Comparison of ENCODE assay signal across 30 mouse cellular contexts in the genomic region with DNA sequence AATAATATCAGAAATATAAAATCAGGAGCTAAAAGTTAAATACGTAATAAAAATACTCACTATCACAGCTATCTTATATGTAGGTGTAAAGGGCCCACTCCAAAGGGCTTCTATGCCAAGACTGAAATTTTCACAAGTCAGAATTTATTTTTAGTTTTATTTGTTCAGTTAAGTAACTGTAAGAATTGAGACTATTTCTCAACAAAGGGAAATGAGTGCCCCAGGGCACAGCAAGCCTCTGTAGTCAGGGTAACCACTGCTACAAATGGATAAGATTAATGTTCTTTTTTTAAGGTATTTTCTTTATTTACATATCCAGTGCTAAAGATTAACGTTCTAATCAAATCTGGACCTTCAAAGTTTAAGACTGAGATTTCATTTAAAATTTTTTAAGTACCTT. TPM values are rescaled to one million over a fixed set of nuclear protein-coding genes. Genes with fewer than 3 reads are reported as not detected.
DNase-seq lines count a peak whose midpoint lies in the region; ATAC-seq and TF ChIP-seq lines count a peak whose summit lies in the region.
"Had no signal": no experiment of that assay in that cellular context is flagged by ENCODE, and none has a peak within 500 bp of the region (broad histone marks: within the 10 kb centered on the region; RNA-seq: fewer than 3 reads in every experiment).

No protein-coding gene starts in this region.

- DNase-seq in gastrocnemius, adult 2 months, result no peak
- DNase-seq in gastrocnemius, adult 18-20 months (ENCODE audit: low spot score), result no peak
- DNase-seq in lung, postnatal 4 days, result no peak
- peak; percentile 31 for DNase-seq in NIH3T3 (ENCODE audit: low read depth)
- DNase-seq in B cell, adult 2 months, result no peak
- DNase-seq: adrenal gland, adult 2 months; adrenal gland, postnatal 25 days; cerebellum, adult 18-20 months; cerebellum, adult 9-11 months; cerebellum, postnatal 36 days; embryo, embryonic 11 days; gastrocnemius, postnatal 10 days had no signal

- TF ChIP-seq CTCF in gastrocnemius, adult 2 months (IDR thresholded peaks at IDR 0.05), result no peak

- H3K27me3 ChIP-seq in lung, embryonic 16.5 days (ENCODE audit: control insufficient read depth, insufficient read depth, low read depth, low read length), result no peaks in the 10 kb centered on the region
- H3K27me3 ChIP-seq: embryonic facial prominence, embryonic 15.5 days; heart, embryonic 12.5 days; Patski had no signal

- 59% methylated on average over 2 of the region's 2 CpGs for WGBS in lung, embryonic 16.5 days

- H3K27ac ChIP-seq in gastrocnemius, adult 2 months, result peak overlapping the region; percentile 24; the same call in 1 of the 2 replicates
- H3K27ac ChIP-seq in lung, embryonic 16.5 days (ENCODE audit: low read length), result no peak overlapping the region
- H3K27ac ChIP-seq: embryonic facial prominence, embryonic 15.5 days; forebrain, embryonic 10.5 days; hindbrain, embryonic 10.5 days; hindbrain, embryonic 14.5 days had no signal

- ATAC-seq in lung, embryonic 16.5 days (ENCODE audit: low read depth), result 0 out of 2 replicates have a peak, but pooled peaks have one; percentile 34
- ATAC-seq in megakaryocyte progenitor cell, adult 5-6 weeks (replicated peaks; ENCODE audit: poor library complexity), result 0 out of 2 replicates have a peak, but pooled peaks have one; percentile 11
- ATAC-seq: activated CD4-positive, CD25-positive, alpha-beta regulatory T cell, adult 4 months; forebrain, embryonic 14.5 days; Patski had no signal

- no peak overlapping the region for H3K4me2 ChIP-seq in lung, embryonic 16.5 days (ENCODE audit: low read depth, low read length)
- H3K4me2 ChIP-seq: embryonic facial prominence, embryonic 15.5 days; heart, embryonic 12.5 days; hindbrain, embryonic 14.5 days had no signal

- H3K36me3 ChIP-seq in lung, embryonic 16.5 days (ENCODE audit: control insufficient read depth, insufficient read depth, low read length), result peaks cover 12% of the 10 kb centered on the region

- peak overlapping the region; percentile 8; the same call in 1 of the 2 replicates for H3K4me3 ChIP-seq in gastrocnemius, adult 2 months
- no peak overlapping the region for H3K4me3 ChIP-seq in lung, embryonic 16.5 days (ENCODE audit: low read length)
- H3K4me3 ChIP-seq: embryonic facial prominence, embryonic 15.5 days; erythroblast, embryonic 14.5 days; forebrain, embryonic 10.5 days; heart, embryonic 12.5 days; hindbrain, embryonic 10.5 days had no signal

- intact Hi-C loops in gastrocnemius, adult 2 months (cut with DNase I), result no loop called here

- peaks cover 24% of the 10 kb centered on the region for H3K4me1 ChIP-seq in lung, embryonic 16.5 days (replicated peaks; ENCODE audit: control insufficient read depth, insufficient read depth, low read length)

- no peak overlapping the region for H3K9ac ChIP-seq in lung, embryonic 16.5 days (ENCODE audit: low read length)
- H3K9ac ChIP-seq: embryonic facial prominence, embryonic 15.5 days; heart, embryonic 12.5 days; hindbrain, embryonic 14.5 days had no signal

- no peaks in the 10 kb centered on the region for H3K9me3 ChIP-seq in lung, embryonic 16.5 days (ENCODE audit: control insufficient read depth, low read length)
- H3K9me3 ChIP-seq: embryonic facial prominence, embryonic 15.5 days; forebrain, embryonic 10.5 days; heart, embryonic 12.5 days; hindbrain, embryonic 10.5 days had no signal

RNA-seq across cellular contexts. Expression of a gene that starts 7.3 kb away (rescaled TPM):
- 100 to 1,000 TPM; 181 to 192 TPM for total RNA-seq in gastrocnemius, adult 2 months (2021)
- 100 to 1,000 TPM; 180 to 209 TPM for total RNA-seq in gastrocnemius, adult 18-20 months (2021)
- 1,010 and 1,035 TPM in 2 replicates for polyA plus RNA-seq in lung, embryonic 16.5 days (2015; fragmentation: Nextera tagmentation; extraction: Ambion mirVana)
- total RNA-seq in megakaryocyte progenitor cell, adult 5-6 weeks (2015), result 664 and 692 TPM in 2 replicates
- total RNA-seq in megakaryocyte progenitor cell, adult 5-6 weeks (2017), result 1,536 and 1,800 TPM in 2 replicates

RNA-seq across cellular contexts. Expression of a gene that starts 11.9 kb away (rescaled TPM):
- not detected for total RNA-seq in gastrocnemius, adult 2 months (2021)
- not detected for total RNA-seq in gastrocnemius, adult 18-20 months (2021)
- polyA plus RNA-seq in lung, embryonic 16.5 days (2015; fragmentation: Nextera tagmentation; extraction: Ambion mirVana), result not detected in 2 replicates
- total RNA-seq in megakaryocyte progenitor cell, adult 5-6 weeks (2015), result 1.0 TPM in 1 of 2 replicates, not detected in the other
- not detected in 2 replicates for total RNA-seq in megakaryocyte progenitor cell, adult 5-6 weeks (2017)
- total RNA-seq: adrenal gland, adult 2 months; adrenal gland, postnatal 25 days; gastrocnemius, postnatal 10 days; gastrocnemius, postnatal 4 days; heart, adult 8-10 months; heart, postnatal 25 days; MEL had no signal
- polyA plus RNA-seq: activated CD4-positive, CD25-positive, alpha-beta regulatory T cell, adult 4 months; adrenal gland, adult 2 months; C2C12; embryonic facial prominence, embryonic 11.5 days; embryonic facial prominence, embryonic 15.5 days; erythroblast, embryonic 14.5 days; forebrain, embryonic 10.5 days; forebrain, embryonic 14.5 days; heart, embryonic 12.5 days; heart, embryonic 16.5 days; hindbrain, embryonic 10.5 days; hindbrain, embryonic 14.5 days; Patski had no signal
